Mouse (Mus musculus) heart, postnatal 0 days (tissue): Measurements from ENCODE around the gene Phgr1.

Experiments
- CTCF ChIP-seq: IDR thresholded peaks from 2 replicates; pipeline ENCODE4 v1.5.1; 2016; ENCODE audit warnings: antibody characterized with exemption, control low read depth, low read depth
- EP300 ChIP-seq: IDR thresholded peaks from 2 replicates; pipeline ENCODE4 v1.6.1; 2016; ENCODE audit warnings: antibody characterized with exemption, low read depth

- TF ChIP-seq CTCF (no peak), EP300 (no peak)
Observed at GRCm38 (mm10) chr2:118775396-118775795, 2.8 kb downstream of the Phgr1 start.
